Mouse (Mus musculus): Measurements from ENCODE around the gene Adam19.

GRCm38 (mm10) chr11:46123328-46123866 is 67.6 kb downstream of the Adam19 start:
- TF ChIP-seq E2F4 (IDR thresholded peaks at IDR 0.05; ENCODE audit: insufficient read depth): no peak
- TF ChIP-seq POLR2A (IDR thresholded peaks at IDR 0.05; ENCODE audit: insufficient read length, low read depth): no peak
- TF ChIP-seq MAX (IDR thresholded peaks at IDR 0.05; ENCODE audit: low read depth): no peak
- TF ChIP-seq USF1 (IDR thresholded peaks at IDR 0.05; ENCODE audit: low read depth): no peak
- TF ChIP-seq CEBPB (IDR thresholded peaks at IDR 0.05; ENCODE audit: insufficient read depth, poor library complexity, severe bottlenecking): no peak
- TF ChIP-seq POLR2AphosphoS2 (IDR thresholded peaks at IDR 0.05; ENCODE audit: insufficient read length, low read depth): no peak
- no peak for TF ChIP-seq TCF3 (IDR thresholded peaks at IDR 0.05; ENCODE audit: insufficient read length, low read depth)

All from myocyte (in vitro differentiated cells).